In genomic region chr2:105230333-105230732, GRCm38 (mm10) we compare ENCODE assay signal across 8 mouse cellular contexts. TPM values are rescaled to one million over a fixed set of nuclear protein-coding genes. Genes with fewer than 3 reads are reported as not detected.
DNase-seq lines count a peak whose midpoint lies in the region; ATAC-seq and TF ChIP-seq lines count a peak whose summit lies in the region.

No protein-coding gene starts in this region.

- peaks cover 28% of the 10 kb centered on the region for H3K27me3 ChIP-seq in heart, embryonic 10.5 days (ENCODE audit: insufficient read depth, poor library complexity, severe bottlenecking)
- H3K27me3 ChIP-seq in G1E (ENCODE audit: insufficient read depth, low read length): peaks cover 6% of the 10 kb centered on the region

- peaks cover 11% of the 10 kb centered on the region for H3K4me1 ChIP-seq in heart, embryonic 10.5 days
- H3K4me1 ChIP-seq in G1E (ENCODE audit: insufficient read depth, low read depth, low read length): no peaks in the 10 kb centered on the region

- H3K9me3 ChIP-seq in heart, embryonic 10.5 days: no peaks in the 10 kb centered on the region
- H3K9me3 ChIP-seq in G1E (replicated peaks): no peaks in the 10 kb centered on the region

- H3K36me3 ChIP-seq in heart, embryonic 10.5 days: no peaks in the 10 kb centered on the region
- H3K36me3 ChIP-seq in G1E (replicated peaks): no peaks in the 10 kb centered on the region

- no peak for ATAC-seq in G1E (ENCODE audit: extremely low read depth, insufficient number of reproducible peaks, low FRiP score, poor library complexity, severe bottlenecking)
- ATAC-seq in frontal cortex, adult (ENCODE audit: low TSS enrichment): peak; percentile 90

- 2% methylated on average over 1 of the region's 1 CpGs for WGBS in heart, embryonic 10.5 days

- TF ChIP-seq CTCF in G1E (IDR thresholded peaks at IDR 0.05; ENCODE audit: low read depth, low read length): peak; percentile 31; the same call in 1 of the 2 replicates

- no peak overlapping the region for H3K27ac ChIP-seq in heart, embryonic 10.5 days

- no peak overlapping the region for H3K4me3 ChIP-seq in heart, embryonic 10.5 days
- no peak overlapping the region for H3K4me3 ChIP-seq in G1E (ENCODE audit: low read depth, low read length)

- peak; percentile 43 to 83 for DNase-seq in heart, adult 18-20 months
- DNase-seq in heart, embryonic 10.5 days (ENCODE audit: low spot score): no peak
- peak; percentile 8 for DNase-seq in G1E (ENCODE audit: low spot score)
- peak; percentile 29 for DNase-seq in cerebellum, adult 9-11 months
- DNase-seq in kidney, postnatal 25 days: peak; percentile 69 to 81
- peak; percentile 71 for DNase-seq in lung, postnatal 10 days
- peak; percentile 48 to 83 for DNase-seq in right cerebral cortex, adult 2 months (ENCODE audit: low spot score in 2 of 2)

RNA-seq across cellular contexts. Expression of gene Them7, which starts 6.2 kb away (rescaled TPM):
- total RNA-seq in heart, adult 18-20 months (2021): 1 to 10 TPM; 2.0 to 3.3 TPM
- polyA plus RNA-seq in heart, embryonic 10.5 days (2016; fragmentation: Nextera tagmentation; extraction: Ambion mirVana): 1.0 and 2.7 TPM in 2 replicates
- not detected in 2 replicates for total RNA-seq in G1E (2014; fragmentation: Nextera tagmentation)
- total RNA-seq in G1E (2017): not detected in 2 replicates
- not detected in 2 replicates for polyA plus RNA-seq in G1E (2012)
